Mouse (Mus musculus) yolk sac, embryonic 10.5 days (tissue): Measurements from ENCODE around the gene Babam2.

Experiments used
- DNase-seq: peaks from one replicate; pipeline ENCODE4 v3.0.0-alpha.2; 2017; ENCODE audit warnings: low spot score

Gene Babam2

GRCm38 (mm10) chr5:32043153-32043552 lies 345.7 kb downstream of the Babam2 start:
- DNase-seq = no peak

GRCm38 (mm10) chr5:32043996-32044395 lies 346.5 kb downstream of the Babam2 start:
- DNase-seq = no peak

- DNase-seq = no peak
Measured at GRCm38 (mm10) chr5:32051899-32052298, 354.4 kb downstream of the Babam2 start.

- DNase-seq = no peak
Measured at GRCm38 (mm10) chr5:32052467-32052866, 355.0 kb downstream of the Babam2 start.

GRCm38 (mm10) chr5:32053476-32053875 lies 356.0 kb downstream of the Babam2 start:
- DNase-seq = no peak

- DNase-seq = no peak
Measured at GRCm38 (mm10) chr5:32055676-32056075, 358.2 kb downstream of the Babam2 start.

GRCm38 (mm10) chr5:32056126-32056525 lies 358.6 kb downstream of the Babam2 start:
- DNase-seq = no peak

GRCm38 (mm10) chr5:32058481-32059253 lies 361.2 kb downstream of the Babam2 start:
- DNase-seq = no peak

GRCm38 (mm10) chr5:32059254-32059796 lies 361.8 kb downstream of the Babam2 start:
- DNase-seq = peak; percentile 25

- no peak for DNase-seq
Measured at GRCm38 (mm10) chr5:32060485-32060884, 363.0 kb downstream of the Babam2 start.

GRCm38 (mm10) chr5:32061854-32062253 lies 364.4 kb downstream of the Babam2 start:
- DNase-seq = no peak

- DNase-seq = peak; percentile 32
Measured at GRCm38 (mm10) chr5:32064341-32065105, 367.0 kb downstream of the Babam2 start.

GRCm38 (mm10) chr5:32066015-32066734 lies 368.7 kb downstream of the Babam2 start:
- DNase-seq = no peak

- DNase-seq = no peak
Measured at GRCm38 (mm10) chr5:32066839-32067238, 369.4 kb downstream of the Babam2 start.

GRCm38 (mm10) chr5:32068616-32069015 lies 371.1 kb downstream of the Babam2 start:
- DNase-seq = no peak

GRCm38 (mm10) chr5:32069096-32069495 lies 371.6 kb downstream of the Babam2 start:
- DNase-seq = no peak

GRCm38 (mm10) chr5:32069566-32070169 lies 372.2 kb downstream of the Babam2 start:
- no peak for DNase-seq

- no peak for DNase-seq
Measured at GRCm38 (mm10) chr5:32070781-32071180, 373.3 kb downstream of the Babam2 start.

- no peak for DNase-seq
Measured at GRCm38 (mm10) chr5:32071314-32071713, 373.8 kb downstream of the Babam2 start.

GRCm38 (mm10) chr5:32071824-32072223 lies 374.3 kb downstream of the Babam2 start:
- no peak for DNase-seq

- DNase-seq = no peak
Measured at GRCm38 (mm10) chr5:32072877-32073276, 375.4 kb downstream of the Babam2 start.

- DNase-seq = no peak
Measured at GRCm38 (mm10) chr5:32074053-32074452, 376.6 kb downstream of the Babam2 start.
